Mouse (Mus musculus): ENCODE measurements around the gene Trim27. TPM values are rescaled to one million over a fixed set of nuclear protein-coding genes. Genes with fewer than 3 reads are reported as not detected.
A peak's percentile ranks its signal among the peaks of the same experiment; 100 is the strongest.

Gene Trim27
- 117 and 128 TPM in 2 replicates for polyA plus RNA-seq (2011; ENCODE audit: insufficient read depth, insufficient read length, low read depth, missing spikeins)

DNA sequence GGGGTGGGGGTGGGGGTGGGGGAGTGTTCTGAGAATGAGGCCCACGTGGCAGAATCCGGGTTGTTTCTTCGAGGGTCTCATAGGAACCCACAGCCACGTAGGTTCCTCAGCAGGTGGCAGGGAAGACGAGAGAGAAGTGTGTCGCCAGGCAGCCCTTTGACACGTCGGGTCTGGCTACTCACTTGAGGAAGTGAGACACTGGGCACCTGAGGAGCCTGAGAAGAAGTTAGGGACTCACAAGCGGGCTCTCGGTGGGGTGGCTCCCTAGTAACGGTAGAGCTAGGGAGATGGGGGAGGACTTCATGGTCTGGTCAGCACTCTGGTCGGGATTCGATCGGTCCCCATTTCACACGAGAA lies at the start of gene Trim27:
Gene Trim27 (plus strand): TSS at position 79 of the 357 bp plus-strand sequence.
- Histone ChIP-seq H3K9ac (ENCODE audit: low read depth, poor library complexity, severe bottlenecking) (peak within 1 kb of the TSS; percentile 76), H3K27ac (ENCODE audit: insufficient read depth, low read length) (peak within 1 kb of the TSS; percentile 84), H3K27me3 (ENCODE audit: control insufficient read depth, insufficient read depth, low read length, poor library complexity, severe bottlenecking) (no peaks in the 10 kb centered on the region), H3K36me3 (ENCODE audit: control insufficient read depth, insufficient read depth, low read length, poor library complexity, severe bottlenecking) (peaks cover 29% of the 10 kb centered on the region), H3K4me3 (ENCODE audit: low read depth, low read length) (peak within 1 kb of the TSS; percentile 100), H3K4me1 (ENCODE audit: control insufficient read depth, insufficient read depth, low read length) (no peaks in the 10 kb centered on the region), H3K9me3 (replicated peaks; ENCODE audit: control insufficient read depth, insufficient read depth, low read length, poor library complexity, severe bottlenecking) (no peaks in the 10 kb centered on the region)
- TF ChIP-seq EP300 (IDR thresholded peaks at IDR 0.05; ENCODE audit: insufficient read depth, low read depth, low read length) (no peak), CTCF (IDR thresholded peaks at IDR 0.05; ENCODE audit: low read depth, low read length) (no peak), POLR2A (IDR thresholded peaks at IDR 0.05; ENCODE audit: insufficient read depth, low read length) (no peak)

DNA sequence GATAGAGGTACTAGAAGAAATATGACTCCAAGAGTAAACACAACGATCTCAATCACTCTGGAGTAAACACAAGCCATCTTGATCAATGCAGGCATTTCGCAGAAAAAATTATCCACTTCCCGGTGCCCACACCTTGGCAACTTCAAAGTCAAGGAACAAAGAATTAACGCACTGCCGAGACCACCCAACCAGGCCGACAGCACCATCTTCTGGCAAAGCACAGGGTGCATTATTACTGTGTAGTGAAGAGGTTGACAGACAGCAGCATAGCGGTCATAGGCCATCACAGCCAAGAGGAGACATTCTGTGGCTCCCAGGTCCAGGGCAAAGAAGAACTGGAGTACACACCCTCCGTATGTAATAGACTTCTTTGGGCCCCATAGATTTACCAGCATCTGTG lies 36.8 kb upstream of the Trim27 start:
- Histone ChIP-seq H3K36me3 (ENCODE audit: control insufficient read depth, insufficient read depth, low read length, poor library complexity, severe bottlenecking) (no peaks in the 10 kb centered on the region), H3K4me1 (ENCODE audit: control insufficient read depth, insufficient read depth, low read length) (no peaks in the 10 kb centered on the region), H3K27ac (ENCODE audit: insufficient read depth, low read length) (no peak overlapping the region), H3K4me3 (ENCODE audit: low read depth, low read length) (no peak overlapping the region), H3K9ac (ENCODE audit: low read depth, poor library complexity, severe bottlenecking) (no peak overlapping the region), H3K27me3 (ENCODE audit: control insufficient read depth, insufficient read depth, low read length, poor library complexity, severe bottlenecking) (no peaks in the 10 kb centered on the region; the same call in 1 of the 2 replicates), H3K9me3 (replicated peaks; ENCODE audit: control insufficient read depth, insufficient read depth, low read length, poor library complexity, severe bottlenecking) (no peaks in the 10 kb centered on the region)
- TF ChIP-seq POLR2A (IDR thresholded peaks at IDR 0.05; ENCODE audit: insufficient read depth, low read length) (no peak), CTCF (IDR thresholded peaks at IDR 0.05; ENCODE audit: low read depth, low read length) (peak; percentile 76)

GRCm38 (mm10) chr13:21145767-21146166 lies 33.5 kb upstream of the Trim27 start, which contains the start of gene Olfr1368:
TSS of gene Olfr1368 (minus strand) at chr13:21145867.
- TF ChIP-seq EP300 (IDR thresholded peaks at IDR 0.05; ENCODE audit: insufficient read depth, low read depth, low read length) (no peak), POLR2A (IDR thresholded peaks at IDR 0.05; ENCODE audit: insufficient read depth, low read length) (no peak), CTCF (IDR thresholded peaks at IDR 0.05; ENCODE audit: low read depth, low read length) (no peak)
- Histone ChIP-seq H3K9ac (ENCODE audit: low read depth, poor library complexity, severe bottlenecking) (no peak within 1 kb of the TSS), H3K4me1 (ENCODE audit: control insufficient read depth, insufficient read depth, low read length) (no peaks in the 10 kb centered on the region), H3K4me3 (ENCODE audit: low read depth, low read length) (no peak within 1 kb of the TSS), H3K36me3 (ENCODE audit: control insufficient read depth, insufficient read depth, low read length, poor library complexity, severe bottlenecking) (no peaks in the 10 kb centered on the region), H3K27me3 (ENCODE audit: control insufficient read depth, insufficient read depth, low read length, poor library complexity, severe bottlenecking) (no peaks in the 10 kb centered on the region), H3K27ac (ENCODE audit: insufficient read depth, low read length) (no peak within 1 kb of the TSS), H3K9me3 (replicated peaks; ENCODE audit: control insufficient read depth, insufficient read depth, low read length, poor library complexity, severe bottlenecking) (no peaks in the 10 kb centered on the region)

DNA sequence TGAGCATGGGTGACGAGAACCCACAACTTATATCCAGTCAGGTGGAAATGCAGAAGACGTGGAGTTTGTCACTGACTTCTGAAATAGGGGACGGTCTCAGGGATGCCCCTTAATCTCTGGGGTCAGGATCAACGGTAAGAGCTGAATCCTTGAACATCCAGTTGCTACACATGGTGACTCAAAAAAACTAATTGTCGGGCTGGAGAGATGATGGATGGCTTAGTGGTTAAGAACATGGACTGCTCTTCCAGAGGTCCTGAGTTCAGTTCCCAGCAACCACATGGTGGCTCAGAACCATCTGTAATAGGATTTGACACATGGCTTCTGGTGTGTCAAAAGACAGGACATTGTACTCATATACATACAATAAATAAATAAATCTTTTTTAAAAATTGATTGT lies 23.4 kb upstream of the Trim27 start:
- no peak overlapping the region for H3K27ac ChIP-seq (ENCODE audit: insufficient read depth, low read length)
- no peaks in the 10 kb centered on the region; the same call in 1 of the 2 replicates for H3K27me3 ChIP-seq (ENCODE audit: control insufficient read depth, insufficient read depth, low read length, poor library complexity, severe bottlenecking)
- no peaks in the 10 kb centered on the region for H3K9me3 ChIP-seq (replicated peaks; ENCODE audit: control insufficient read depth, insufficient read depth, low read length, poor library complexity, severe bottlenecking)
- no peaks in the 10 kb centered on the region for H3K4me1 ChIP-seq (ENCODE audit: control insufficient read depth, insufficient read depth, low read length)
- H3K4me3 ChIP-seq (ENCODE audit: low read depth, low read length): no peak overlapping the region
- no peak overlapping the region for H3K9ac ChIP-seq (ENCODE audit: low read depth, poor library complexity, severe bottlenecking)
- TF ChIP-seq POLR2A (IDR thresholded peaks at IDR 0.05; ENCODE audit: insufficient read depth, low read length): no peak
- no peak for TF ChIP-seq CTCF (IDR thresholded peaks at IDR 0.05; ENCODE audit: low read depth, low read length)
- no peak for TF ChIP-seq EP300 (IDR thresholded peaks at IDR 0.05; ENCODE audit: insufficient read depth, low read depth, low read length)
- H3K36me3 ChIP-seq (ENCODE audit: control insufficient read depth, insufficient read depth, low read length, poor library complexity, severe bottlenecking): no peaks in the 10 kb centered on the region

DNA sequence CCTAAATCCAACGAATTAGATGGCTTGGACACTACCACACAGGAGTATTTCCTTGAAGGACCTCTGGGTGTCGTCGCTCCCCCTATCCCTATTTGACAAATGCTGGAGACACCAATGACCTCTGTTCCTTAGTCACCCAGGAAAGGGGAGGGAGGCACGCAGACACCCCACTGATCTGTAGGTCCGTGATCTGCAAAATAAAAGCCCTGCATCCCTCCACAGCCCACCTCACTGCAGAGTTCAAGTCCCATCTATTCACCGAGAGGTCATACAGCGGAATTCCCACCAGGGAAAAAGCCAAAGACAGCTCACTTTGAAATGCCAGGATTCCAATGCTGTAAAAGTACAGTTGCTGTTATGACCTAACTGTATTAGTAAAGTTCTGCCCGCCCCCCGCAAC lies 21.2 kb upstream of the Trim27 start:
- TF ChIP-seq POLR2A (IDR thresholded peaks at IDR 0.05; ENCODE audit: insufficient read depth, low read length): no peak
- TF ChIP-seq EP300 (IDR thresholded peaks at IDR 0.05; ENCODE audit: insufficient read depth, low read depth, low read length): no peak
- TF ChIP-seq CTCF (IDR thresholded peaks at IDR 0.05; ENCODE audit: low read depth, low read length): no peak
- H3K4me3 ChIP-seq (ENCODE audit: low read depth, low read length): peak overlapping the region; percentile 34
- no peak overlapping the region for H3K27ac ChIP-seq (ENCODE audit: insufficient read depth, low read length)
- no peaks in the 10 kb centered on the region for H3K36me3 ChIP-seq (ENCODE audit: control insufficient read depth, insufficient read depth, low read length, poor library complexity, severe bottlenecking)
- no peaks in the 10 kb centered on the region; the same call in 1 of the 2 replicates for H3K27me3 ChIP-seq (ENCODE audit: control insufficient read depth, insufficient read depth, low read length, poor library complexity, severe bottlenecking)
- H3K9ac ChIP-seq (ENCODE audit: low read depth, poor library complexity, severe bottlenecking): no peak overlapping the region
- H3K4me1 ChIP-seq (ENCODE audit: control insufficient read depth, insufficient read depth, low read length): no peaks in the 10 kb centered on the region
- H3K9me3 ChIP-seq (replicated peaks; ENCODE audit: control insufficient read depth, insufficient read depth, low read length, poor library complexity, severe bottlenecking): no peaks in the 10 kb centered on the region

DNA sequence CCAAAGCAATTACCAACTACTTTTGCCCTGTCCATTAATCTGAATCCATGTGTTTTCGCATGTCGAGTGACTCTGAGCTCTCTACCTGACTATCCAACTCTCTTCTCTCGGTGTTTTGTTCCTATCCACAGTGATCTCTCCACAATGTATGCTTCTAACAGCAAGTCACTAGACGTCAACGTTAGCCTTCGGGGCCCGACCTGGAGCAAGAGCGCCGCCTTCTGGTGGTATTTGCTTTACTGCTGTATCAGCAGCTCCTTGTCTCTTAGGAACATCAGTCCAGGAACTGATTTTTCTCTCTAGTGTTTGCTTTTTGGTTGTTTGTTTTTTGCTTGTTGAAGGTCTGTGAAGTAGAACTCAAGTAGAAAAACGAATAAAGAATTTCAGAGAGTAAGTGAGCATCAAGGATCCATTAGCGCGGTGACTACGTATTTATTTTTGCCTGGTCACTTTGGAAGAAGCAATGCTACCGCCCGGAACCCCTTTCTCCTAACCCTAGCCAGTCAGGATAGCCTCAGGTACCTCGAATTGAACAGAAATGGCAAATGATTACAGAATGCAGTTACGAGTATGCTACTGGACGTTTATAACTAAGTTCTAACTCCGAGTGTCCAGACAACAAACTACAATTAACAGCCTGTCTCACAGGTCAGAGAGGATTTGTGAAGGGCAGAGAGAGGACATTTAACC lies 20.3 kb upstream of the Trim27 start:
- H3K9me3 ChIP-seq (replicated peaks; ENCODE audit: control insufficient read depth, insufficient read depth, low read length, poor library complexity, severe bottlenecking): no peaks in the 10 kb centered on the region
- H3K27me3 ChIP-seq (ENCODE audit: control insufficient read depth, insufficient read depth, low read length, poor library complexity, severe bottlenecking): no peaks in the 10 kb centered on the region; the same call in 1 of the 2 replicates
- no peaks in the 10 kb centered on the region for H3K36me3 ChIP-seq (ENCODE audit: control insufficient read depth, insufficient read depth, low read length, poor library complexity, severe bottlenecking)
- H3K27ac ChIP-seq (ENCODE audit: insufficient read depth, low read length): no peak overlapping the region
- peak overlapping the region; percentile 73 for H3K4me3 ChIP-seq (ENCODE audit: low read depth, low read length)
- peak overlapping the region; percentile 66 for H3K9ac ChIP-seq (ENCODE audit: low read depth, poor library complexity, severe bottlenecking)
- H3K4me1 ChIP-seq (ENCODE audit: control insufficient read depth, insufficient read depth, low read length): no peaks in the 10 kb centered on the region
- TF ChIP-seq CTCF (IDR thresholded peaks at IDR 0.05; ENCODE audit: low read depth, low read length) (peak; percentile 78), POLR2A (IDR thresholded peaks at IDR 0.05; ENCODE audit: insufficient read depth, low read length) (no peak)
